Mouse (Mus musculus): Measurements from ENCODE around the gene Grk2. TPM values are rescaled to one million over a fixed set of nuclear protein-coding genes. Genes with fewer than 3 reads are reported as not detected.
A peak's percentile ranks its signal among the peaks of the same experiment; 100 is the strongest.

Grk2 gene
- total and polyA plus RNA-seq, 2 experiments from 2014 or later = 29.6 to 257 TPM

DNA sequence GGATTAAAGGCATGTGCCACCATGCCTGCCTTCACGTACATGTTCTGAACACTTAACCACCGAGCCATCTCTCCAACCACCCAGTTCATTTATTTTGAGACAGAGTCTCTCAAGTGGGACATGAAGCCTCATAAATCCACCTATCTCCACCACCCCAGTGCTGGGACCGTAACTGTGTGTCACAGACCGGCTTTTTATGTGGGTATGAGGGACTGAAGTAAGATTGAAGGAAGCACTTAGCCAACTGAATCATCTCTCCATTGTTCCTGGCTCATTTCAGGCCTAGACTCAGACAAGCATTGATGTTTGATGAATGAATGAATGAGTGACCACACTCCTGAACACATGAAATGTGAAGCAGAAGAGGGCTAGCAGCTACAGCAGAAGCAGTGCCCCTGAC lies 3.3 kb upstream of the Grk2 start:
- Histone ChIP-seq H3K4me2 (ENCODE audit: low read depth, low read length, poor library complexity, severe bottlenecking) (no peak overlapping the region), H3K4me3 (ENCODE audit: low read depth, low read length) (no peak overlapping the region), H3K9ac (replicated peaks; ENCODE audit: low read length, poor library complexity, severe bottlenecking) (no peak overlapping the region), H3K27ac (ENCODE audit: low read depth, low read length) (no peak overlapping the region), H3K27me3 (ENCODE audit: insufficient read depth, low read length) (no peaks in the 10 kb centered on the region), H3K36me3 (ENCODE audit: insufficient read depth, low read length) (peaks cover 9% of the 10 kb centered on the region; the same call in 1 of the 2 replicates), H3K4me1 (ENCODE audit: insufficient read depth, low read length) (peaks cover 15% of the 10 kb centered on the region), H3K9me3 (ENCODE audit: low read length) (no peaks in the 10 kb centered on the region)
- no peak for TF ChIP-seq CTCF (IDR thresholded peaks at IDR 0.05)
- ATAC-seq (ENCODE audit: low FRiP score) (no peak), DNase-seq (ENCODE audit: low spot score) (no peak)
- 96% methylated on average over 4 of the region's 4 CpGs for WGBS

DNA sequence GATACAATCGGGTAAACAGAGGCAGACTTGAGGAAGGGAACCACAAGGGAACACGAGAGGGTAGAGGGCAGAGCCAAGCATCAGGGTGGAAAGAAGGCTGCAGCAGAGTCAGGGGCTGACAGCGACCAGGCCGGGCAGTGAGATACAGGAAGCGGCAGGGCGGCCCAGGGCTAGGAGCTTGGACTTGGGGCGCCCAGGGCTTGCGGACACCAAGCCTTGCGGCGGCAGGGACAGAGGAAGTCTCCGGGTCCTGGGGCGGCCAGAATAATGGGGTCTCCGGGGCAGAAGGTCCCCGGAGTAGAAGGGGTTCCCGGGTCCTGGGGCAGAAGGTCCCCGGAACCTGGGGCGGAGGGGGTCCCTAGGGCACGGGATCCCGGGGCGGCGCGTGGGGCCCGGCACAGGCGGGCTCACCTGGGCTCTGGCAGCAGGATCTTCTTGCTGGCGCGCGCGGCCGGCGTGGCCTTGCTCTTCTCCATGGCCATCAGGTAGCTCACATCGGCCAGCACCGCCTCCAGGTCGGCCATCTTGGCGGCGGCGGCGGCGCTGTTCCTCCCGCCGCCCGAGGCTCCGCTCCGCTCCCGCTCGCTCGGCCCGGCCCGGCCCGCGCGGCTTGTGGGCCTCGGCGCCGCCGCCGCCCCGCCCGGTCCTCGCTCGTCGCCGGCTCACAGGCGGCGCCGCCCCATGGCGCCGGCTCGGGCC lies 382 bp downstream of the Grk2 start:
- Histone ChIP-seq H3K4me2 (ENCODE audit: low read depth, low read length, poor library complexity, severe bottlenecking) (peak overlapping the region; percentile 92), H3K9ac (replicated peaks; ENCODE audit: low read length, poor library complexity, severe bottlenecking) (peak overlapping the region; percentile 99), H3K4me3 (ENCODE audit: low read depth, low read length) (peak overlapping the region; percentile 89), H3K9me3 (ENCODE audit: low read length) (no peaks in the 10 kb centered on the region), H3K27me3 (ENCODE audit: insufficient read depth, low read length) (no peaks in the 10 kb centered on the region), H3K36me3 (ENCODE audit: insufficient read depth, low read length) (no peaks in the 10 kb centered on the region), H3K4me1 (ENCODE audit: insufficient read depth, low read length) (peaks cover 46% of the 10 kb centered on the region), H3K27ac (ENCODE audit: low read depth, low read length) (peak overlapping the region; percentile 88)
- 0 out of 2 replicates have a peak, but pooled peaks have one; percentile 1 for TF ChIP-seq CTCF (IDR thresholded peaks at IDR 0.05)
- WGBS = under 1% methylated on average over 40 of the region's 68 CpGs
- DNase-seq (ENCODE audit: low spot score) = peak; percentile 49
- ATAC-seq (ENCODE audit: low FRiP score) = peak; percentile 53

DNA sequence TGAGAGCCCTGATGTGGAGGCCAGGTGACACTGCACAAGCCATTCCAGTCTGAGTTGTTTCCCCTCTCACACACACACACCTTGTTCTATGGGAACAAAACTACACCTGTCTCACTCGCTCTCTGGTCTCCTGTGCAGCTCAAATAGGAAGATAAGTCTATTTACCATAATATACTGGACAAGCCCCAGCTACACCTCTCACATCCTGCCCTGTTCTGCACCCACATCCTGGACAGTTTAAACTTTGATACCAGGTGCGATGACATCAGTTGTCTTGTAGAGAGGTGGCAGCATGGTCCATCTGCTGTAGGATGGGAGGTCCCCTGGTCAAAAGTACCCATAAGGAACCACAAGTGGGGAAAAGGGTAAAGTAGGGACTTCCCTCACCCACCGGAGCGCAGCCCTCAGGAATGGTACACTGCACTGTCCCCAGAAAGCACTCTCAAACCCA lies 1.1 kb downstream of the Grk2 start:
- DNase-seq (ENCODE audit: low spot score) = no peak
- 63% methylated on average over 4 of the region's 4 CpGs for WGBS
- no peaks in the 10 kb centered on the region for H3K36me3 ChIP-seq (ENCODE audit: insufficient read depth, low read length)
- H3K4me2 ChIP-seq (ENCODE audit: low read depth, low read length, poor library complexity, severe bottlenecking) = peak overlapping the region; percentile 92
- H3K27ac ChIP-seq (ENCODE audit: low read depth, low read length) = no peak overlapping the region
- no peaks in the 10 kb centered on the region for H3K9me3 ChIP-seq (ENCODE audit: low read length)
- peak overlapping the region; percentile 89 for H3K4me3 ChIP-seq (ENCODE audit: low read depth, low read length)
- H3K4me1 ChIP-seq (ENCODE audit: insufficient read depth, low read length) = peaks cover 48% of the 10 kb centered on the region
- peak overlapping the region; percentile 99 for H3K9ac ChIP-seq (replicated peaks; ENCODE audit: low read length, poor library complexity, severe bottlenecking)
- TF ChIP-seq CTCF (IDR thresholded peaks at IDR 0.05) = no peak
- no peaks in the 10 kb centered on the region for H3K27me3 ChIP-seq (ENCODE audit: insufficient read depth, low read length)
- 0 out of 2 replicates have a peak, but pooled peaks have one; percentile 14 for ATAC-seq (ENCODE audit: low FRiP score)

GRCm38 (mm10) chr19:4304251-4304821 lies 1.7 kb downstream of the Grk2 start:
- H3K4me2 ChIP-seq (ENCODE audit: low read depth, low read length, poor library complexity, severe bottlenecking) = peak overlapping the region; percentile 92
- H3K4me3 ChIP-seq (ENCODE audit: low read depth, low read length) = peak overlapping the region; percentile 89
- 0 out of 2 replicates have a peak overlapping the region, but pooled peaks have one; percentile 13 for H3K9ac ChIP-seq (replicated peaks; ENCODE audit: low read length, poor library complexity, severe bottlenecking)
- ATAC-seq (ENCODE audit: low FRiP score) (no peak), DNase-seq (ENCODE audit: low spot score) (no peak)
- no peaks in the 10 kb centered on the region for H3K27me3 ChIP-seq (ENCODE audit: insufficient read depth, low read length)
- H3K36me3 ChIP-seq (ENCODE audit: insufficient read depth, low read length) = no peaks in the 10 kb centered on the region
- H3K27ac ChIP-seq (ENCODE audit: low read depth, low read length) = no peak overlapping the region
- H3K9me3 ChIP-seq (ENCODE audit: low read length) = no peaks in the 10 kb centered on the region
- H3K4me1 ChIP-seq (ENCODE audit: insufficient read depth, low read length) = peaks cover 48% of the 10 kb centered on the region
- 68% methylated on average over 5 of the region's 5 CpGs for WGBS
- no peak; the same call in 1 of the 2 replicates for TF ChIP-seq CTCF (IDR thresholded peaks at IDR 0.05)

GRCm38 (mm10) chr19:4303640-4303995 lies 2.4 kb downstream of the Grk2 start:
- no peak overlapping the region for H3K4me3 ChIP-seq (ENCODE audit: low read depth, low read length)
- H3K9ac ChIP-seq (replicated peaks; ENCODE audit: low read length, poor library complexity, severe bottlenecking) = no peak overlapping the region
- DNase-seq (ENCODE audit: low spot score) (no peak), ATAC-seq (ENCODE audit: low FRiP score) (no peak)
- H3K27me3 ChIP-seq (ENCODE audit: insufficient read depth, low read length) = no peaks in the 10 kb centered on the region
- TF ChIP-seq CTCF (IDR thresholded peaks at IDR 0.05) = no peak
- H3K4me2 ChIP-seq (ENCODE audit: low read depth, low read length, poor library complexity, severe bottlenecking) = peak overlapping the region; percentile 1; the same call in 1 of the 2 replicates
- H3K27ac ChIP-seq (ENCODE audit: low read depth, low read length) = no peak overlapping the region
- no peaks in the 10 kb centered on the region for H3K9me3 ChIP-seq (ENCODE audit: low read length)
- no peaks in the 10 kb centered on the region for H3K36me3 ChIP-seq (ENCODE audit: insufficient read depth, low read length)
- H3K4me1 ChIP-seq (ENCODE audit: insufficient read depth, low read length) = peaks cover 48% of the 10 kb centered on the region
- WGBS = 94% methylated on average over 5 of the region's 5 CpGs
